Mouse (Mus musculus): ENCODE data around the gene 1700017B05Rik. TPM values are rescaled to one million over a fixed set of nuclear protein-coding genes. Genes with fewer than 3 reads are reported as not detected.

Gene 1700017B05Rik
- polyA plus RNA-seq, 1 experiment from 2014 or later, result 9.7 TPM

GRCm38 (mm10) chr9:57271081-57271480 lies 8.7 kb upstream of the 1700017B05Rik start:
- Histone ChIP-seq H3K4me1 (peaks cover 39% of the 10 kb centered on the region), H3K27me3 (peaks cover 9% of the 10 kb centered on the region), H3K9ac (replicated peaks) (no peak overlapping the region), H3K4me3 (no peak overlapping the region), H3K9me3 (no peaks in the 10 kb centered on the region), H3K4me2 (replicated peaks) (no peak overlapping the region), H3K27ac (replicated peaks) (no peak overlapping the region), H3K36me3 (no peaks in the 10 kb centered on the region)
- 84% methylated on average over 1 of the region's 1 CpGs for WGBS
- ATAC-seq (ENCODE audit: low FRiP score, low read depth), result no peak

- WGBS, result 42% methylated on average over 8 of the region's 8 CpGs
These were observed 8.0 kb upstream of the 1700017B05Rik start for GRCm38 (mm10) chr9:57270399-57270798.

GRCm38 (mm10) chr9:57269384-57269783 lies 7.0 kb upstream of the 1700017B05Rik start:
- no peak for ATAC-seq (ENCODE audit: low FRiP score, low read depth)
- Histone ChIP-seq H3K4me3 (no peak overlapping the region), H3K27me3 (peaks cover 18% of the 10 kb centered on the region), H3K4me1 (peaks cover 39% of the 10 kb centered on the region), H3K27ac (replicated peaks) (0 out of 2 replicates have a peak overlapping the region, but pooled peaks have one; percentile 60), H3K4me2 (replicated peaks) (no peak overlapping the region; the same call in 1 of the 2 replicates), H3K9me3 (no peaks in the 10 kb centered on the region), H3K36me3 (no peaks in the 10 kb centered on the region), H3K9ac (replicated peaks) (no peak overlapping the region)
- 53% methylated on average over 1 of the region's 1 CpGs for WGBS

More at GRCm38 (mm10) chr9:57270399-57270798, 8.0 kb upstream of the 1700017B05Rik start:
- Histone ChIP-seq H3K27me3 (peaks cover 12% of the 10 kb centered on the region), H3K4me1 (peaks cover 39% of the 10 kb centered on the region), H3K4me3 (no peak overlapping the region), H3K27ac (replicated peaks) (0 out of 2 replicates have a peak overlapping the region, but pooled peaks have one; percentile 11), H3K9ac (replicated peaks) (no peak overlapping the region), H3K4me2 (replicated peaks) (no peak overlapping the region), H3K9me3 (no peaks in the 10 kb centered on the region), H3K36me3 (no peaks in the 10 kb centered on the region)
- ATAC-seq (ENCODE audit: low FRiP score, low read depth), result no peak

GRCm38 (mm10) chr9:57268575-57268974 lies 6.2 kb upstream of the 1700017B05Rik start:
- Histone ChIP-seq H3K4me1 (peaks cover 39% of the 10 kb centered on the region), H3K4me3 (no peak overlapping the region), H3K9ac (replicated peaks) (no peak overlapping the region), H3K4me2 (replicated peaks) (no peak overlapping the region), H3K9me3 (no peaks in the 10 kb centered on the region), H3K36me3 (no peaks in the 10 kb centered on the region), H3K27me3 (peaks cover 25% of the 10 kb centered on the region), H3K27ac (replicated peaks) (no peak overlapping the region)
- ATAC-seq (ENCODE audit: low FRiP score, low read depth), result no peak
- 16% methylated on average over 3 of the region's 3 CpGs for WGBS

GRCm38 (mm10) chr9:57268078-57268477 lies 5.7 kb upstream of the 1700017B05Rik start:
- H3K4me2 ChIP-seq (replicated peaks), result no peak overlapping the region
- peaks cover 30% of the 10 kb centered on the region for H3K27me3 ChIP-seq
- no peak overlapping the region for H3K9ac ChIP-seq (replicated peaks)
- H3K4me1 ChIP-seq, result peaks cover 39% of the 10 kb centered on the region
- H3K4me3 ChIP-seq, result no peak overlapping the region
- 37% methylated on average over 10 of the region's 10 CpGs for WGBS
- ATAC-seq (ENCODE audit: low FRiP score, low read depth), result no peak
- no peaks in the 10 kb centered on the region for H3K9me3 ChIP-seq
- no peak overlapping the region for H3K27ac ChIP-seq (replicated peaks)
- H3K36me3 ChIP-seq, result no peaks in the 10 kb centered on the region

- H3K27me3 ChIP-seq, result peaks cover 32% of the 10 kb centered on the region
- no peak overlapping the region for H3K4me3 ChIP-seq
- WGBS, result 12% methylated on average over 5 of the region's 5 CpGs
- H3K27ac ChIP-seq (replicated peaks), result 0 out of 2 replicates have a peak overlapping the region, but pooled peaks have one; percentile 15
- H3K36me3 ChIP-seq, result no peaks in the 10 kb centered on the region
- ATAC-seq (ENCODE audit: low FRiP score, low read depth), result no peak
- H3K4me1 ChIP-seq, result peaks cover 44% of the 10 kb centered on the region
- H3K9me3 ChIP-seq, result no peaks in the 10 kb centered on the region
- no peak overlapping the region for H3K4me2 ChIP-seq (replicated peaks)
- H3K9ac ChIP-seq (replicated peaks), result 0 out of 2 replicates have a peak overlapping the region, but pooled peaks have one; percentile 2
These were observed 5.0 kb upstream of the 1700017B05Rik start for GRCm38 (mm10) chr9:57267421-57267820.

GRCm38 (mm10) chr9:57265125-57265524 lies 2.7 kb upstream of the 1700017B05Rik start:
- Histone ChIP-seq H3K4me2 (replicated peaks) (no peak overlapping the region), H3K27ac (replicated peaks) (no peak overlapping the region), H3K9me3 (no peaks in the 10 kb centered on the region), H3K27me3 (peaks cover 44% of the 10 kb centered on the region), H3K36me3 (no peaks in the 10 kb centered on the region), H3K4me1 (peaks cover 48% of the 10 kb centered on the region), H3K4me3 (no peak overlapping the region), H3K9ac (replicated peaks) (no peak overlapping the region)
- no peak for ATAC-seq (ENCODE audit: low FRiP score, low read depth)
- 59% methylated on average over 5 of the region's 5 CpGs for WGBS

- WGBS, result 54% methylated on average over 13 of the region's 13 CpGs
- Histone ChIP-seq H3K27ac (replicated peaks) (0 out of 2 replicates have a peak overlapping the region, but pooled peaks have one; percentile 58), H3K9ac (replicated peaks) (peak overlapping the region; percentile 74), H3K27me3 (peaks cover 44% of the 10 kb centered on the region), H3K4me1 (peaks cover 33% of the 10 kb centered on the region), H3K4me2 (replicated peaks) (peak overlapping the region; percentile 84), H3K9me3 (no peaks in the 10 kb centered on the region), H3K36me3 (peaks cover 7% of the 10 kb centered on the region; the same call in 1 of the 2 replicates), H3K4me3 (peak overlapping the region; percentile 72)
- ATAC-seq (ENCODE audit: low FRiP score, low read depth), result no peak
These were observed 628 bp upstream of the 1700017B05Rik start for GRCm38 (mm10) chr9:57262795-57263684.

- H3K4me2 ChIP-seq (replicated peaks), result peak overlapping the region; percentile 84
- peak; percentile 44; the same call in 1 of the 2 replicates for ATAC-seq (ENCODE audit: low FRiP score, low read depth)
- peaks cover 21% of the 10 kb centered on the region for H3K36me3 ChIP-seq
- peak overlapping the region; percentile 74 for H3K9ac ChIP-seq (replicated peaks)
- WGBS, result under 1% methylated on average over 26 of the region's 26 CpGs
- H3K9me3 ChIP-seq, result no peaks in the 10 kb centered on the region
- peak overlapping the region; percentile 72 for H3K4me3 ChIP-seq
- H3K27me3 ChIP-seq, result peaks cover 44% of the 10 kb centered on the region
- H3K27ac ChIP-seq (replicated peaks), result peak overlapping the region; percentile 58
- peaks cover 19% of the 10 kb centered on the region for H3K4me1 ChIP-seq
These were observed 898 bp downstream of the 1700017B05Rik start for GRCm38 (mm10) chr9:57261516-57261912.

- peaks cover 27% of the 10 kb centered on the region for H3K36me3 ChIP-seq
- peaks cover 44% of the 10 kb centered on the region for H3K27me3 ChIP-seq
- H3K4me3 ChIP-seq, result peak overlapping the region; percentile 72
- peaks cover 18% of the 10 kb centered on the region for H3K4me1 ChIP-seq
- 30% methylated on average over 12 of the region's 12 CpGs for whole genome bisulfite sequencing
- ATAC-seq (ENCODE audit: low FRiP score, low read depth), result no peak
- no peaks in the 10 kb centered on the region for H3K9me3 ChIP-seq
- peak overlapping the region; percentile 74; the same call in 1 of the 2 replicates for H3K9ac ChIP-seq (replicated peaks)
- H3K27ac ChIP-seq (replicated peaks), result no peak overlapping the region
- H3K4me2 ChIP-seq (replicated peaks), result peak overlapping the region; percentile 84
These were observed 1.5 kb downstream of the 1700017B05Rik start for GRCm38 (mm10) chr9:57260940-57261339.

- Histone ChIP-seq H3K4me1 (peaks cover 18% of the 10 kb centered on the region), H3K4me2 (replicated peaks) (no peak overlapping the region), H3K4me3 (no peak overlapping the region), H3K9me3 (no peaks in the 10 kb centered on the region), H3K9ac (replicated peaks) (no peak overlapping the region), H3K36me3 (peaks cover 27% of the 10 kb centered on the region), H3K27ac (replicated peaks) (no peak overlapping the region), H3K27me3 (peaks cover 34% of the 10 kb centered on the region)
- ATAC-seq (ENCODE audit: low FRiP score, low read depth), result no peak
- 3% methylated on average over 3 of the region's 3 CpGs for WGBS
These were observed 2.7 kb downstream of the 1700017B05Rik start for GRCm38 (mm10) chr9:57259736-57260135.

GRCm38 (mm10) chr9:57257627-57258026 lies 4.8 kb downstream of the 1700017B05Rik start:
- H3K4me3 ChIP-seq, result no peak overlapping the region
- H3K4me1 ChIP-seq, result peaks cover 14% of the 10 kb centered on the region
- H3K9me3 ChIP-seq, result no peaks in the 10 kb centered on the region
- H3K27ac ChIP-seq (replicated peaks), result no peak overlapping the region
- WGBS, result 99% methylated on average over 9 of the region's 9 CpGs
- peaks cover 45% of the 10 kb centered on the region for H3K36me3 ChIP-seq
- no peak overlapping the region for H3K4me2 ChIP-seq (replicated peaks)
- H3K27me3 ChIP-seq, result peaks cover 16% of the 10 kb centered on the region
- no peak overlapping the region for H3K9ac ChIP-seq (replicated peaks)
- no peak for ATAC-seq (ENCODE audit: low FRiP score, low read depth)

Data from midbrain, embryonic 12.5 days (tissue).